8 mouse cellular contexts compared by ENCODE assay signal in genomic region chr10:60284248-60284647, GRCm38 (mm10). TPM values are rescaled to one million over a fixed set of nuclear protein-coding genes. Genes with fewer than 3 reads are reported as not detected.
DNase-seq lines count a peak whose midpoint lies in the region; ATAC-seq and TF ChIP-seq lines count a peak whose summit lies in the region.

No protein-coding gene starts in this region.

- peak overlapping the region; percentile 52 for H3K4me3 ChIP-seq in layer of hippocampus, adult 2 months
- no peak overlapping the region for H3K4me3 ChIP-seq in forebrain, embryonic 15.5 days
- no peak overlapping the region for H3K4me3 ChIP-seq in liver, embryonic 13.5 days (replicated peaks)

- H3K36me3 ChIP-seq in forebrain, embryonic 15.5 days, result no peaks in the 10 kb centered on the region
- peaks cover 10% of the 10 kb centered on the region; the same call in 1 of the 2 replicates for H3K36me3 ChIP-seq in liver, embryonic 13.5 days

- no peak for TF ChIP-seq CTCF in layer of hippocampus, adult 2 months (conservative IDR thresholded peaks at IDR 0.05)

- H3K27ac ChIP-seq in layer of hippocampus, adult 2 months, result peak overlapping the region; percentile 99
- H3K27ac ChIP-seq in forebrain, embryonic 15.5 days (replicated peaks), result peak overlapping the region; percentile 81
- H3K27ac ChIP-seq in liver, embryonic 13.5 days, result peak overlapping the region; percentile 40

- peaks cover 92% of the 10 kb centered on the region for H3K4me1 ChIP-seq in forebrain, embryonic 15.5 days
- peaks cover 90% of the 10 kb centered on the region for H3K4me1 ChIP-seq in liver, embryonic 13.5 days (replicated peaks)

- H3K4me2 ChIP-seq in forebrain, embryonic 15.5 days (replicated peaks), result 0 out of 2 replicates have a peak overlapping the region, but pooled peaks have one; percentile 43
- H3K4me2 ChIP-seq in liver, embryonic 13.5 days, result no peak overlapping the region

- H3K9ac ChIP-seq in forebrain, embryonic 15.5 days (replicated peaks), result no peak overlapping the region
- H3K9ac ChIP-seq in liver, embryonic 13.5 days, result no peak overlapping the region

- no peak for DNase-seq in layer of hippocampus, adult 2 months (ENCODE audit: low spot score in 2 of 2)
- DNase-seq in layer of hippocampus, postnatal 25 days (ENCODE audit: extremely low spot score in 1 of 2, low spot score in 1 of 2), result no peak
- DNase-seq in liver, embryonic 13.5 days, result no peak
- DNase-seq in layer of hippocampus, postnatal 36 days, result no peak
- DNase-seq in kidney, adult 18-20 months, result no peak
- no peak for DNase-seq in gastrocnemius, adult 18-20 months (ENCODE audit: low spot score)

- no peak for ATAC-seq in forebrain, embryonic 15.5 days (replicated peaks)
- ATAC-seq in liver, embryonic 13.5 days (ENCODE audit: low read depth), result no peak
- peak; percentile 28; the same call in 1 of the 2 replicates for ATAC-seq in neutrophil, adult 5-6 weeks (ENCODE audit: extremely low read depth, insufficient number of reproducible peaks, low FRiP score, poor library complexity, severe bottlenecking)

- H3K9me3 ChIP-seq in forebrain, embryonic 15.5 days, result no peaks in the 10 kb centered on the region
- no peaks in the 10 kb centered on the region for H3K9me3 ChIP-seq in liver, embryonic 13.5 days (replicated peaks)

- 48% methylated on average over 6 of the region's 6 CpGs for WGBS in forebrain, embryonic 15.5 days
- 47% methylated on average over 6 of the region's 6 CpGs for WGBS in liver, embryonic 13.5 days (ENCODE audit: insufficient replicate concordance)

- no peaks in the 10 kb centered on the region for H3K27me3 ChIP-seq in forebrain, embryonic 15.5 days
- H3K27me3 ChIP-seq in liver, embryonic 13.5 days, result no peaks in the 10 kb centered on the region

RNA-seq across cellular contexts. Expression of gene Psap, which starts 6.8 kb away (rescaled TPM):
- 1,000 to 10,000 TPM; 1,331 to 1,399 TPM for total RNA-seq in layer of hippocampus, adult 2 months (2021)
- 1,000 to 10,000 TPM; 1,375 to 1,496 TPM for total RNA-seq in layer of hippocampus, postnatal 25 days (2021)
- 141 and 169 TPM in 2 replicates for polyA plus RNA-seq in forebrain, embryonic 15.5 days (2015; fragmentation: Nextera tagmentation; extraction: Ambion mirVana)
- polyA plus RNA-seq in liver, embryonic 13.5 days (2015; fragmentation: Nextera tagmentation; extraction: Ambion mirVana), result 52.6 and 54.5 TPM in 2 replicates
- 675 and 698 TPM in 2 replicates for total RNA-seq in neutrophil, adult 5-6 weeks (2017)
- 1,000 to 10,000 TPM; 1,330 to 1,401 TPM for total RNA-seq in layer of hippocampus, postnatal 36 days (2021)
- total RNA-seq in gastrocnemius, adult 18-20 months (2021), result 100 to 1,000 TPM; 764 to 769 TPM

Comparison
In these comparisons a context has a peak if more than half of its experiments do, and no peak if none do; other contexts are left out.
1. H3K27ac ChIP-seq: peak in every context shown above with its lines; median percentile 99 in layer of hippocampus, adult 2 months; 81 in forebrain, embryonic 15.5 days; 40 in liver, embryonic 13.5 days.